Mouse (Mus musculus): ENCODE measurements around the gene Lbr. TPM values are rescaled to one million over a fixed set of nuclear protein-coding genes. Genes with fewer than 3 reads are reported as not detected.

Lbr gene
- total RNA-seq, 4 experiments from 2014 or later: 20.4 to 23.4 (median 23.0) TPM

DNA sequence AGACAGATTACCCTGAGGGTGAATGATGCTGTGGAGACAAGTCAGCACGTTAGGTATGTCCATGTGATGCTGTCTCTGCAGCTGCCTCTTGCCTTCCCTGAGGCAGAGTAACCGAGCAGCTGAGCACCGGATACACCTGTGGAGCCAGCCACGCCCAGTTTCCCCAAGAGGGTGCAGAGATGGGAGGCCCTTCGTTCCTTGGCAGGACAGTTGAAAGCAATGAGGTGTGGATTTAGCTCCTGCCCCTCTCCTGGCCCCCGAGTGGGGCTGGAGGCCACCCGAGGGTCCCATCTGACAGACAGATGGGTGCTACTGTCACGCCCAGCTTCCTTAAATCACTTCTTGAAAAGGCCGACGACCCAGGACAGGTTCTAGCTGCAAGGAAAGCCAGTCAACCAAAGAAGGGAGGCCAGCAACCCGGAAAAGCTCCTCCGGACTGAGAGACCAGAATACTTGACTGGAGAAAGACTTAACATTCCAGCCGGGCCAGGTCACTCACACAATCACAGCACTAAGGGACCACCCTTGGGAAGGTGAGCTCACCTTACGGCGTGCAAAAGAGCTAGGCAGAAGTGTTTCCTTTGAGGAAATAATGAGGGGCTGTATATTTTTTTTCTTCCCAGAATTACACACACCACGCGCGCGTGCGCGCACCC lies 10.4 kb upstream of the Lbr start:
- DNase-seq (ENCODE audit: low spot score in 2 of 2): no peak

DNA sequence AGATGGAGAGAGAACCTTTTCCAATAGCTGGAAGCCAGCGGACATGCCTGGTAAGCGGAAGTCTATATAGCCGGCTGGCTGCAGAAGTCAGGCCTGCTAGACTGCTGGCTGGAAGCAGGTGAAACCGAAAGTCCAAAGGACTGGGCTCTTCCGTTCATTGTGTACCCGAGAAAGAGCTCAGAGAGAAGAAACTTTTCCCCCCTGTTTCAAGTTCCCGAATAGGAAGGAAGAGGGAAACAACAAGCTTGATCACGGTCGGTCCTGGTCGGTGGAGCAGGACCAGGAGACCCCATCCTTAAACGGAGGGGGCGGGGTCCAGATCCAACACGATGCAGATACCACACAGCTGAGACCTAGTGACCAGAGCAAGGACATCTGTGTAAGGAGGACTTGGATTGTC lies 9.6 kb upstream of the Lbr start:
- DNase-seq (ENCODE audit: low spot score in 2 of 2): no peak

DNA sequence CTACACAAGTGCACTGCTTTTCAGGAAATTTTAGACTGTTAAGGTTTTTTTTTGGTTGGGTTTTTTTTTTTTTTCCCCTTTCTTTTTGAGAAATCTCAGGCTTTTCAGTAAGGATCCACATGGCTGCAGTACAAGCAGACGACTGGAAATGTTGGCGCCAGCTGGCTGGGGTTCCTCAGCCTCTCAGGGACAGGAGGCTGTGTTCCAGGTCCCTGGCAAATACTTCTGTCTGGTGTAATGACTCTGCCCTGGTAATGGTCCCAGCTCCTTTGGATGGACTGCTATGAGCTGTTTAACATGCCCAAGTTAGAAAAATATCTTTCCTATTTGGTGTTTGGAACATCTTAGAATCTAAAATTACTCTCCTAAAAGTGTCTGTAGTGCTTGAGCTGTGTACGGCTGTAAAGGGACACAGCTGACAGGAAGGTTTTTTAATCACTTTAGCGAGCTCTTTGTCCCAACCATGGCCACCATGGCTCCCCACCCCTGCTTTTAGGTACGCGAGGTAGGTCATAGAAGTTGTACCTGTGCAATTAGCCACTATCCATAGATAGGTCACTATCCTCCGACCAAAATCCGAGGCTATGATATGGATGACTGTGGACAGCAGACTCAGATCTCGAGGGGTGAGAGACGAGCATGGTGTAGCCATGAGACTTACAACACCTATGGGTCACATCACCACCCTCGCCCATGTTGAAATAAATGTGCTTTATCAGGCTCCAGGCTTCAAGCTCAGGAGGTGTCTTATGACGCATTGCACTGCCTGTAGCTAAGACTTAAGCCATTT lies 8.9 kb upstream of the Lbr start:
- DNase-seq (ENCODE audit: low spot score in 2 of 2): peak; percentile 60 to 76

DNA sequence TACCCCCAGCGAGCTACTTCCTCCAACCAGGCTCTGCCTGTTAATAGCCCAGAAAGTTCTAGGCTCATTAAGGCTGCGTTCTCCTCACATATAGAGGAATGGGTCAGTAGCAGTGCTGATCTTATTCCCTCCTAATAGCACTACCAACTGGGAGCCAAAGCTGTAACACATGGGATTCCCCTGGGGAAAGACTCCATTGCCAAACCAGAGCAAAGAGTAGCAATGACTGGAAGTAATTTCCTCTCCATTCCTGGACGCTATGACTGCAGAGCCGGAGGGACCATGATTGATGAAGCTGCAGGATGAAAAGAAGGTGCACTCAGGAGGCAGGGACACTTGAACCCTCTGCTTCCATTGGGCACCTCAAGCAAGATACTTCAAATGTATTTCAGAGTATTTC lies 7.6 kb upstream of the Lbr start:
- DNase-seq (ENCODE audit: low spot score in 2 of 2): no peak

DNA sequence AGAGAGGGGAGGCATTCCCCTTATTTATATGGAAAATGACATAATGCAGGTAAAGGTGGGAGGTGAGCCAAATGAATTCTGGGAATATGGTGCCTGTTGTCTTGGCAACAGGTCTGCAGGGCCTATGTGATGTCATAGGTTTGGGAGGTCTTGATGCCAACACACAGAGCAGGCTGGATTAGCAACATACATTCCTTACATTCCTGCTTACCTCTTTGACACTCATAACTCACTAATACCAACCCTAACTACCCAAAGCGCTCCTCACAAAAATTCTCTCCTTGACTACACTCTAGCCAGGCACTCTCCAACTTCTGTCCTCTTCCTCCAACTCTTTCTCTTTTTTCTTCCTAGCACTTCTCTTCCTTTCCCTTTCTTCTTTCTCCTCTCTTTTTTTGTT lies 5.4 kb upstream of the Lbr start:
- no peak for DNase-seq (ENCODE audit: low spot score in 2 of 2)

DNA sequence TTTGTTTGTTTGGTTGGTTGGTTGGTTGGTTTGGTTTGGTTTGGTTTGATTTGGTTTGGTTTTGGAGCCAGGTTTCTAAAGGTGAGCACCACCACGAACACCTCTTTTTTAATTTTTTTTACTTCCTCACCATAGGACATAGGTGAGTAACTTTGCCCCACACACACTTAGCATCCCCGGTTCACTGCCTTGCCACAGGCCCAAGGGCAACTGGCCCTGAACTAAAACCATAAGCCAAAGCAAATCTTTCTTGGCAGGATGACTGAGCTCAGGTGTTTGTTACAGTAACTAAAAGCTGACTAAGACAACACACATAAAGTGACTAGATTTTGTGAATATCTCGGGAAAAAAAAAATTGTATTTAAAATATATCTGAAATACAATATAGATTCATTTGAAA lies 4.5 kb upstream of the Lbr start:
- no peak for DNase-seq (ENCODE audit: low spot score in 2 of 2)

DNA sequence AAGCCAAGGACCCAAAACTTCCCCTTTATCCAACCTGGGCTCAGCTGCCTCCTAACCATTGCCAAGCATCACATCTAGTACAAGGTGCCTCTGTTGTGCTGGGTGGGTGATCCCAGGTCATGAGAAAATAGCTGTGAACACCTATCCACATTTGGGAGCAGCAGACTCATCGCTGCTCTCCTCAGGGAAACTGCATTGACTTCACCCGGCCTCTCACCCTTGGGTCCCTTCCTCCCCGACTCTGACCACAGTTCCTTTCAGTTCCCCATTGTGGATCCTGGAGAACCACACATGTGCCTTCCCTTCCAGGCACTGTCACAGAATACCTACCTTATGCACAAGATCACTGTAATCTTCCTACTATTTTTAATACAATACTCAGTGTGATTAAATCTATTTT lies 2.9 kb upstream of the Lbr start:
- no peak for DNase-seq (ENCODE audit: low spot score in 2 of 2)

DNA sequence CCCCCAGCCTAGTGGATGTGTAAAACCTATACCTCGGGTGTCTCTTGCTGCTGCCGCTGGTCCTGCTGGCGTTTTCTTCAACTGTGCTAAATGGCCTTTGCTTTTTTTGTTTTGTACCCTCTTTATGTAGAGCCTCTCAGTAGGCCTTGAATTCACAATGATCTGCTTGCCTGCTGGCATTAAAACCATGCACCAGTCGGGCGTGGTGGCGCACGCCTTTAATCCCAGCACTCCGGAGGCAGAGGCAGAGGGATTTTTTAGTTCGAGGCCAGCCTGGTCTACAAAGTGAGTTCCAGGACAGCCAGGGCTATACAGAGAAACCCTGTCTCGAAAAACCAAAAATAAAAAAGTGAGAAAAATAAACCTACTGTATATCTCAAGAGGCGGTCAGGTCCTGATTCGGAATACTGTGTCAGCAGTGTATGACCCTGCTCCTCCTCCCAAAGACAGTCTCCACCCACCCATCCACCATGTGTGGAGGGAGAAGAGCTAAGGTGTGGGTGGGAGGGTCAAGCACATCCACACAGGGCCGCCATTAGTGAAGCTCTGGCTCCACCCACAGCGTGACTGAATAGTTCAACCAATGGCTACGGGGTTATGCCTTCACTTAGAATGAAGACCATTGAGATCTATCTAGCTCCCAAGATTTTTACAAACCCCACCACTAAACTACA lies 2.2 kb upstream of the Lbr start:
- no peak for DNase-seq (ENCODE audit: low spot score in 2 of 2)

DNA sequence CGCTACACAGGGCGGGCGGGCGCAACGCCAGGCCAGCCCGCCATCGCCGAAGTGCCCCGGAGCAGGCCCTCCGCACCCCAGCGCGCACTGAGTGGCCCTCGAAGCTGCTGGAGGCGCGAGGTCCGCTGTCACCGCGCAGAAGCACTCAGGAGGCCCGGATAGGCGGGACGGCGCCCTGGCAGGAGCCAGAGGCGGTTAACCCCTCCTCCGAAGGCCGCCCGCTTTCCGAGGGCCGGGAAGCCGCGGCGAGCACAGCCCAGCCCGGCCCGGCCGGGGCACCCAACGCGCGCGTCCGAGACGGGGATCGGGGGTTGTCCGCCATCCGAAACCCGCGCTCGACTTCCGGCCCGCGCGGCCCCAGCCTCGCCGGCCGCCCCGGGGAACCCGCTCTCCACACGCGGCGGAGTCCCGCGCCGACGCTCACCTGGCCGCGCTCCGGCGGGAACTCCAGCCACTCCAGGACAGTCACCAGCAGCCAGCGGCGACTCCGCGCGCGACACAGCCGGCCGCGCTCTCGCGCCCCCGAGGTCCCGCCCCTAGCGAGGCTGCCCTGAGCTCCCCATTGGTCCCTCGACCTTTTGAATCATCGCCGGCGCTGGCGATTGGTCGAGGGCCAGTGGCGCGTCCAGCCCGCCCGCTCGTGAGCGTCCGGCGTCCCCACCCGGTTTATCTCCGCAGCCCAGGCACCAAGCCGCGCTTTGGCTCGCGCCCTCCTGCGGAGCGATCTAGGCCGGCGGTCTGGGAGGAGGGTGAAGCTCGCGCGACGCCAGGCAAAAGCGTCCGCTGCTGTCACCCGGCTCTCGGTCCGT lies 778 bp downstream of the Lbr start:
- peak; percentile 91 to 94 for DNase-seq (ENCODE audit: low spot score in 2 of 2)

DNA sequence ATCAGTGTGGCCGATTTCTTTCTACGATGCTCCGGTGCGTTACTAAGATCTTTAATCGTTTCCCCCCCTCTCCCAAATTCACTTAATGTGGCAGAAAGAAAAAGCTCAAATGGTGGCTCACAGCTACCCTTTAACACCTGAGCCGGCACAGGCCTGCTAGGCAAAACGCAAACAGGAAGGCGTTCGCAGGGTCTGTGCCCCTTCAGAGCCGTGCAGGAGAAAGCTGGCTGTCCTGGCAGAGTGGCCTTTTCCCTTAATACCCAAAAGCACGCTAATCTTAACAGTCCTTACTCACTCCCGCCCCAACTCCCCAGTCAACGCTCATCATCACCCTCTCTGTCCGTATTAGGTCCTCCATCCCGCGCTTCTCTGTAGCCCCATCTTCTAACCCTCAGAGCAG lies 1.4 kb downstream of the Lbr start:
- DNase-seq (ENCODE audit: low spot score in 2 of 2): no peak

DNA sequence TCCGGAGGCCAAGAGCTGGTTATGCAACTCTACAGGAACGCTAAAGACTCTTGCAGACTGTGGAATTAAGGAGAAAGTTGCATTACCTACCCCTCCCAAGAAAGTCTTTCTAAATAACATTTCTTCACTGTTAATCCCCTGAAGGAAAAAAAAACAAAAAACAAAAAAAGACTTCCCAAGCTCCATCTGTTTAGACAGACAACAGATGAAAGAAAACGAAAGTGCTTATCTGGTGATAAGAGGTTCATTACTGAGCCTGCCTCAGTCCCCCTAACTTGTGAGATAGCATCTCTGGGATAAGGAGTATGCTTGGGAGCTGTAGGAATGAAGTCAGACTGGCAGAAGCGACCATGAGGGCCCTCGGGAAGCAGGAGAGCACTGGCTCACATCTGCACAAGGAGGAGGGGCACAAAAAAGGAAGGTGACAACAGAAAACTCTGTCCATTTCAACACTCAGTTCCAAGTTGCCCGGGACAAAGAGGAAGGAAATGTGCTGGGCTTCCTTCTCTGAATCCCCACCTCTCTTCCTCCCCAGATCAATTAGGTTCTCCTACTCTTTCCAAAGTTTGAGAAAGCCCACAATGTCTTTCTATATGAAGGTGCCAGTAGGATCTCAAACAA lies 3.0 kb downstream of the Lbr start:
- DNase-seq (ENCODE audit: low spot score in 2 of 2): no peak

DNA sequence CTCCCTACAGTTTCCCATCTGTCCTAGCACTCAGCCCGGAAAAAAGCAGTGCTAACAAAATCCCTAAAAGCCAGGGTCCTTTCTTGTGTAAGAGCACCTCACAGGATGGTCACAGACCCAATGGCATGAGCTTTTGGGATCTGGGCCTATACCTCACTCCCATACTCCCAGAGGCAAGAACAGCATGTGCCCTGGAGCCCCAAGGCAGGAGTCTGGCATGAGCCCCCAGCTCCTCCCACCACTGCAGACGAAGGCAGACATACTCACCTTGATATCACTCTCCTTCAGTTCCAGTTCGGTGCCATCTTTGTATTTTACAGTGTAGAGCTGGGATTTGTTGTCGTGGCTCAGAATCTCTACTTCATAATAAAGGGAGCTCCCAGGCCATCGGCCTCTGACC lies 4.7 kb downstream of the Lbr start:
- no peak for DNase-seq (ENCODE audit: low spot score in 2 of 2)

DNA sequence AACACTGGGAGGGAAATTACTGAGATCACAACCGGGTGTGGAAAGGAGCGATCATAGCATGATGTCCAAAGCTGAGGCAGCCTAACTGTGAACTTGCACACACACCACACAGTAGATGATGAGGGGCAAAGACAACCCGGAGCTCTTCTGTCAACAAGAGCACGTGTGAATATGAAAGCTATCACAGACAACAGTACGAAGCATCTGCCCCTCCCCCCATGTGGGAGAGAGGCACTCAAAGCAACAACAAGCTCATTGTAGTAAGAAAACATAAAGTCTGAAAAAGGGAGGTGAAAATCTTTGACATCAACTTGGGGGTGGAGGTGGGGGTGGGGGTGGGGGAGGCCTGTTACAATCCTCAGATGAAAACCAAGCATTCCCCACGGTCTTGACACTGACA lies 9.7 kb downstream of the Lbr start:
- DNase-seq (ENCODE audit: low spot score in 2 of 2): no peak

DNA sequence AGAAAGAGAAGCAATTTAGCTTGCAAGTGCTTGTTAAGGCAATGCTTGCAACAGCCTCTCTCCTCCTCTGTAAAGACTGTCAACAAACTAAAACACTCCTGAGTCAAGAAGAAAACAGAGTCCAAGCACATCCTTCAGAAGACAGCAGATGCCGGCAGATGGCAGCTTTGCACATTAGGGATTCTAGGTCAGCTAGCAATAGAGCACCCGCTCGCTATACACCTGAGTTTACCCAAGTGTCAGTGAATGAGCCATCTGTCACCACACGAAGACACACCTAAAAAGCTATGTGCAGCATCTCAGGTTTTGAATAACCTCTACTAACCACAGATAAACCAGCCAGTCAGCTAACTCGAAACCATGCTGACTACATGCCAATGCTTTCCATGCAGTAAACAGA lies 10.1 kb downstream of the Lbr start:
- no peak for DNase-seq (ENCODE audit: low spot score in 2 of 2)

DNA sequence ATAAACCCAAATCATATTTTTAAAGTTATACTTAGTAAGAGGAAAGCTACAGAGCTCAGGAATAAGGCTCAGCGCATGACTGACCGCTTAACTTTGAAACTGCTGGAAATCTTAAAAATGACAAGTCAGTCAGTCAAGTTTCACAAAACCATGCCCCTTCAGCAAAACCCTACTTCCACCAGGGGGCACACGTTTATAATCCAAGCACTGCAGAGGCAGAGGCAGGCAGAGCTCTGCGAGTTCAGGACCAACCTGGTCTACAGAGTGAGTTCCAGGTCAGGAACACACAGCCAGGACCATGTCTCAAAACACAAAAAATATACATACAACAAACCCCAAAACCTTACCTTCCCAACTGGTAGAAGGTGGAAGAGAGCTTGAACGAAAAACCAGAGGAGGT lies 14.5 kb downstream of the Lbr start:
- no peak for DNase-seq (ENCODE audit: low spot score in 2 of 2)

DNA sequence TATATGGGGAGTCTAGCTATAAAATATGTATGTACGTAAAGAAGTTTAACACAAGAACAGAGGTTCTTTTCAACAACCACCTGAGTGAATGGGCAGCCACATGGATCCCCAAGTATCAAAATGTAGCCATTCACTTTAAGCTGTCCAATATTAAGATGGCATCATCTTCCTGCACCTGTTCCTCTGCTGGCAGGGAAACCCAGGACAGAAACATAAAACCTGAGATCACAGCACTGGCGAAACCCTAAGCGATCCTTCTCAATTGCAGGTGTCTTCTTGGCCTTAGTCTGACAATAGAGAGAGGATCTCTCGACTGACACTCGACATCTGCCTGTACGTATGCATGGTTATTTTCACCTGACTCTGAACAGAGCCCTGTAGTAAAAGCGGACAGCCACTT lies 16.1 kb downstream of the Lbr start:
- peak; percentile 11 to 18 for DNase-seq (ENCODE audit: low spot score in 2 of 2)

DNA sequence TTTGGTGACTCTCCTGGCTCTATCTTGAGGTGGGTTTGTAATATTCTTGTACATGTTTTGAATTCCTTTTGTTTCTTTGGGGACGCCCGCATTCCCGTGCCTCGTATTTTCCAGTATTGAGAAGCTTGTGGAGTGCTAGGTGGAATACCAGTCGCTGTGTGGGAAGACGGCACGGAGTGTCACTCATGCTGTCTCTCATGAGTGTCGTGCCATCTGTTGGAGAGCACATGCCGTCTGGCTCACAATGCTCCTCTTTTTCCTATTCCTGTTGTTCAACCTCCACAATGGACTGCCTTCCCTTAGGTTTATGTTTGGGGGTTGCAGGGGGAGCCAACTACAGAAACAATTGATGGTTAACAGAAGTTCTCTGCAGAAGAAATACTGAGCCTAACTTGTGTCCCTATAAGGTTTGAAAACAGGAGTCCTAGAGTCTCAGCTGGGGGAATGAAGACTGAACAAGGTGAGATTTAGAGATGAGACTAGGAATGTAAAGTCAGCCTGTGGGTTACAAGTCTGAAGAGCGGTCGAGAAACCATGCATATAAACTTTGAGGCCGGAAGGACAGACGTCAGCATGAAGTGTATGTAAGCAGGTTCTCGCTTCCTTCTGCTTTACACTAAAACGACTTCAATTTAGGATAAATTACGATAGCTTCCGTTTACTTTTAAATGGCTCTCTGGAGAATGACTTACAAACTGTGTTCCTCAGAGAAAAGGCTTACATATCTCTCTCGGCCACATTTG lies 31.2 kb downstream of the Lbr start:
- no peak for DNase-seq (ENCODE audit: low spot score in 2 of 2)

DNA sequence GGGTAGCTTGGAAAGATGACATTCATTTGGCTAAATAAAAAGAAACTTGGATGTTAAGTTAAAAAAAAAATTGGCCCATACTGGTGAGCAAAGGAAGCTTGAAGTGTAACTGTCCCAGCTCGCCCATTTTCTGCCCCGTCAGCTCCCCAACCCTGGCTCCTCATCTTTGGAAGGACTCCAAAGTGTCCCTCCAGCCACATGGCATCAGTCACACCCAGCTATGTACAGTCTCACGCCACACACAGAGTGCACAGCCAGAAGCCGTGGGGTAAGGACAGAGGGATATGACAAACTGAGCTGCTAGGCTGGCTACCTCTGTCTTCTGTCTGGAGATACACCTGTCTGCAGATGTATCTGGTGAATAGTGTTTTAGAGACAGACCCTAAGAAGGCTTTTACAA lies 42.2 kb downstream of the Lbr start:
- no peak for DNase-seq (ENCODE audit: low spot score in 2 of 2)

DNA sequence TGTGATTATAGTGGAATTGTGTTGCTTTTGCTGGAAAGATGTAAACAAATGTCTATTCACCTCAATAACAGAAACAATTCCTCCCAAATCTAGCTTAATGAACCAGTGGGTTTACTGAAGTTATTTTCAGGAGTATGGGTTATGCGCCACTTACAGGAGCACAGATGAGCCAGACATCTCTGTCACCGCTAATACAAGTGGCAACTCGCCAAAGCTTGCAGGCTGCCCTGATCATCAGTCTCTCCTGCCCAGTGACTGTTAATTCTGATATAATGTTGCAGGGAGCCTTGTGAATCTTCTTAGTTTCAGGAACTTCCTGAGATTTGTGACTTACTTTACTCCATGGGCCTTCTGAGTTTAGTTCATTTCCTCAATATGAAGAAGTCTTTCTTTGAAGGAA lies 42.9 kb downstream of the Lbr start:
- DNase-seq (ENCODE audit: low spot score in 2 of 2): no peak

DNA sequence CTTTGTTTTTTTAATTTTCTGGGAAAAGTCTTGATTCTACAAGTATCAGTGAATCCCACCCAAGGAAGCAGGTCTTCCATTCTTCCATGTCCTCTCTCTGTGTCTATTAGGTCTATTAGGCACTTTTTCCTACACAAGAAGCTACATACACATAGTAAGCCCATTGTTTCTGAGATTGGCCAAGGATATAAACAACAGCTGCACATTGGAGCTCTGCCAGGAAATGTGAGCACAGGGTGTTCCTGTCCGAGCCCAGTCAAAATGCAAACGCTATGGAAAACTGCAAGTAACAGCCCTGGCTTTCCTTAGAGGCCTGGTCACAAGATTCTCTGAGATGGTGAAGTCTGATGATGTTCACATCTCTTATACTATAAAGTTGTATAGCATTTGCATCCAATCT lies 49.3 kb downstream of the Lbr start:
- DNase-seq (ENCODE audit: low spot score in 2 of 2): peak in 1 of 2 experiments; percentile 10

DNA sequence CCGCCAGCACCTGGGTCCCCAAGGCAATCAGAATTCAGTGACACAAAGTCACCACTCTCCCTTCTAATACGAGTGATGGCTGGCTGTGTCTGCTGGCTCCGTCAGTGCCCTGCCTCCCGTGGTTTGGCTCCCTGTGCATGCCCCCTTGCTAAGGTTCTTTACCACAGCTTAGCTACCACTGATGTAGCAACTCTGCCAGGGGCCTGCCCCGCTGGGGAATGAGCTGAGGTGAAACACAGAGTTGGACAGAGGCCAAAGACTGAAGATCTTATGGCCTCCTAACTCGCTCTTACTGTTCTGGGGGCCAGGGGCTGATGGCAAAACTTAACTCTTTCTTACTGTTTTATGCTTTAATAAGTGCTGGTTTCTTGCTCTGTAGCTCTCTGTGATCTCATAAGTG lies 52.9 kb downstream of the Lbr start:
- DNase-seq (ENCODE audit: low spot score in 2 of 2): no peak
